Mouse (Mus musculus): Measurements from ENCODE around the gene Gm27027.

- TF ChIP-seq CTCF (IDR thresholded peaks at IDR 0.05; ENCODE audit: low read depth) (no peak), EP300 (optimal IDR thresholded peaks at IDR 0.05) (no peak)
Measured at GRCm38 (mm10) chr2:93953726-93954125, 42.4 kb downstream of the Gm27027 start.

Data from stomach, postnatal 0 days (tissue).